Mouse (Mus musculus): ENCODE measurements around the gene Rbp1. TPM values are rescaled to one million over a fixed set of nuclear protein-coding genes. Genes with fewer than 3 reads are reported as not detected.
A peak's percentile ranks its signal among the peaks of the same experiment; 100 is the strongest.

Rbp1 gene
- polyA plus RNA-seq, 1 experiment from 2014 or later: 0.24 TPM

GRCm38 (mm10) chr9:98400185-98400894 lies 22.4 kb upstream of the Rbp1 start:
- no peaks in the 10 kb centered on the region for H3K27me3 ChIP-seq
- no peak for ATAC-seq
- no peak for DNase-seq (ENCODE audit: low read depth, low spot score)
- no peak for TF ChIP-seq CTCF (IDR thresholded peaks at IDR 0.05)
- ChIA-PET CTCF (no interaction called here), POLR2A (no interaction called here)
- in situ Hi-C loops (cut with MboI; ENCODE audit: low pct_unique_long_range_greater_than_20kb): no loop called here

- DNase-seq (ENCODE audit: low read depth, low spot score): no peak
- in situ Hi-C loops (cut with MboI; ENCODE audit: low pct_unique_long_range_greater_than_20kb): no loop called here
- no peak for TF ChIP-seq CTCF (IDR thresholded peaks at IDR 0.05)
- H3K27me3 ChIP-seq: no peaks in the 10 kb centered on the region
- POLR2A ChIA-PET: no interaction called here
- CTCF ChIA-PET: no interaction called here
- no peak for ATAC-seq
These were observed 21.1 kb upstream of the Rbp1 start for GRCm38 (mm10) chr9:98401611-98402010.

GRCm38 (mm10) chr9:98407771-98408170 lies 15.0 kb upstream of the Rbp1 start:
- no peaks in the 10 kb centered on the region for H3K27me3 ChIP-seq
- DNase-seq (ENCODE audit: low read depth, low spot score) (no peak), ATAC-seq (no peak)
- ChIA-PET CTCF (no interaction called here), POLR2A (interaction anchor here (0.6 kb wide), 1 partner anchor 145 kb away, joined by 3 read pairs; no protein-coding TSS in a partner anchor)
- in situ Hi-C loops (cut with MboI; ENCODE audit: low pct_unique_long_range_greater_than_20kb): no loop called here
- TF ChIP-seq CTCF (IDR thresholded peaks at IDR 0.05): no peak

- in situ Hi-C loops (cut with MboI; ENCODE audit: low pct_unique_long_range_greater_than_20kb): no loop called here
- DNase-seq (ENCODE audit: low read depth, low spot score): no peak
- H3K27me3 ChIP-seq: no peaks in the 10 kb centered on the region
- peak; percentile 72 for ATAC-seq
- ChIA-PET CTCF (interaction anchor here (1.4 to 1.8 kb wide), 3 partner anchors 34 to 137 kb away, joined by 3 to 7 read pairs (median 3); no protein-coding TSS in a partner anchor), POLR2A (no interaction called here)
- TF ChIP-seq CTCF (IDR thresholded peaks at IDR 0.05): peak; percentile 89
These were observed 13.6 kb upstream of the Rbp1 start for GRCm38 (mm10) chr9:98409137-98409536.

GRCm38 (mm10) chr9:98415427-98415826 lies 7.3 kb upstream of the Rbp1 start:
- ChIA-PET CTCF (no interaction called here), POLR2A (no interaction called here)
- ATAC-seq: no peak
- no peak for DNase-seq (ENCODE audit: low read depth, low spot score)
- in situ Hi-C loops (cut with MboI; ENCODE audit: low pct_unique_long_range_greater_than_20kb): loop anchor here (5.0 to 10.0 kb wide), 2 partner anchors 122 to 381 kb away; partner anchors contain the start of gene Clstn2
- no peaks in the 10 kb centered on the region for H3K27me3 ChIP-seq
- TF ChIP-seq CTCF (IDR thresholded peaks at IDR 0.05): no peak

- in situ Hi-C loops (cut with MboI; ENCODE audit: low pct_unique_long_range_greater_than_20kb): loop anchor here (5.0 to 10.0 kb wide), 2 partner anchors 119 to 383 kb away; partner anchors contain the start of gene Clstn2
These were observed 4.8 kb upstream of the Rbp1 start for GRCm38 (mm10) chr9:98417919-98418318.

GRCm38 (mm10) chr9:98418346-98418745 lies 4.4 kb upstream of the Rbp1 start:
- no peak for DNase-seq (ENCODE audit: low read depth, low spot score)
- CTCF ChIA-PET: interaction anchor here (1.9 kb wide), 1 partner anchor 120 kb away, joined by 8 read pairs; no protein-coding TSS in a partner anchor
- ATAC-seq: no peak
- no peaks in the 10 kb centered on the region for H3K27me3 ChIP-seq
- POLR2A ChIA-PET: no interaction called here
- TF ChIP-seq CTCF (IDR thresholded peaks at IDR 0.05): no peak
- in situ Hi-C loops (cut with MboI; ENCODE audit: low pct_unique_long_range_greater_than_20kb): loop anchor here (5.0 to 10.0 kb wide), 2 partner anchors 119 to 384 kb away; partner anchors contain the start of gene Clstn2

More at GRCm38 (mm10) chr9:98417919-98418318, 4.8 kb upstream of the Rbp1 start:
- peak; percentile 68 for TF ChIP-seq CTCF (IDR thresholded peaks at IDR 0.05)
- ATAC-seq (no peak), DNase-seq (ENCODE audit: low read depth, low spot score) (no peak)
- ChIA-PET POLR2A (no interaction called here), CTCF (interaction anchor here (0.8 to 1.9 kb wide), 3 partner anchors 15 to 127 kb away, joined by 3 to 8 read pairs (median 4); no protein-coding TSS in a partner anchor)
- no peaks in the 10 kb centered on the region for H3K27me3 ChIP-seq

- ChIA-PET POLR2A (no interaction called here), CTCF (interaction anchor here (1.6 kb wide), 1 partner anchor 32 kb away, joined by 4 read pairs; no protein-coding TSS in a partner anchor)
- no peaks in the 10 kb centered on the region for H3K27me3 ChIP-seq
- no peak for ATAC-seq
- no peak for TF ChIP-seq CTCF (IDR thresholded peaks at IDR 0.05)
- DNase-seq (ENCODE audit: low read depth, low spot score): no peak
- in situ Hi-C loops (cut with MboI; ENCODE audit: low pct_unique_long_range_greater_than_20kb): no loop called here
These were observed 2.1 kb upstream of the Rbp1 start for GRCm38 (mm10) chr9:98420666-98421065.

- no peak for TF ChIP-seq CTCF (IDR thresholded peaks at IDR 0.05)
- H3K27me3 ChIP-seq: no peaks in the 10 kb centered on the region
- DNase-seq (ENCODE audit: low read depth, low spot score): no peak
- in situ Hi-C loops (cut with MboI; ENCODE audit: low pct_unique_long_range_greater_than_20kb): no loop called here
- ChIA-PET POLR2A (no interaction called here), CTCF (interaction anchor here (0.9 kb wide), 1 partner anchor 9 kb away, joined by 3 read pairs; no protein-coding TSS in a partner anchor)
- no peak for ATAC-seq
These were observed 858 bp upstream of the Rbp1 start for GRCm38 (mm10) chr9:98421903-98422302.

- POLR2A ChIA-PET: interaction anchor here (0.7 kb wide), 1 partner anchor 898 kb away, joined by 3 read pairs; no protein-coding TSS in a partner anchor
- DNase-seq (ENCODE audit: low read depth, low spot score) (no peak), ATAC-seq (no peak)
- no peak for TF ChIP-seq CTCF (IDR thresholded peaks at IDR 0.05)
- CTCF ChIA-PET: interaction anchor here (1.0 kb wide), 1 partner anchor 19 kb away, joined by 3 read pairs; no protein-coding TSS in a partner anchor
- in situ Hi-C loops (cut with MboI; ENCODE audit: low pct_unique_long_range_greater_than_20kb): no loop called here
- no peaks in the 10 kb centered on the region for H3K27me3 ChIP-seq
These were observed 930 bp downstream of the Rbp1 start for GRCm38 (mm10) chr9:98423691-98424090.

GRCm38 (mm10) chr9:98424291-98424690 lies 1.5 kb downstream of the Rbp1 start:
- ChIA-PET POLR2A (no interaction called here), CTCF (interaction anchor here (1.0 kb wide), 1 partner anchor 18 kb away, joined by 3 read pairs; no protein-coding TSS in a partner anchor)
- no peaks in the 10 kb centered on the region for H3K27me3 ChIP-seq
- no peak for TF ChIP-seq CTCF (IDR thresholded peaks at IDR 0.05)
- in situ Hi-C loops (cut with MboI; ENCODE audit: low pct_unique_long_range_greater_than_20kb): no loop called here
- ATAC-seq (no peak), DNase-seq (ENCODE audit: low read depth, low spot score) (no peak)

Data from Patski (cell line).